Mouse (Mus musculus) heart, postnatal 36 days (tissue): ENCODE measurements around the gene Plekhb2. TPM values are rescaled to one million over a fixed set of nuclear protein-coding genes. Genes with fewer than 3 reads are reported as not detected.

Experiments
- DNase-seq, 2 experiments: peaks; one replicate each; pipeline ENCODE4 v3.0.0; 2021 to 2022
- intact Hi-C: fragments of 180-260 bp; cut with DNase I; formaldehyde crosslinking; loops from one replicate; pipeline ENCODE4 v1.15.1; 2025
- total RNA-seq, 2 experiments: library from RNA; stranded (reverse); gene quantifications; 2 replicates each; pipeline ENCODE4 v1.2.3; 2021

Plekhb2 gene
- 100 to 1,000 TPM; 102 to 117 TPM for total RNA-seq

GRCm38 (mm10) chr1:34849745-34850342 is at the start of gene Plekhb2:
Gene Plekhb2 (plus strand): TSS chr1:34849976.
- DNase-seq: peak; percentile 87 to 91
- intact Hi-C loops: loop anchor here (10.0 kb wide), 1 partner anchor 405 kb away; no protein-coding TSS in a partner anchor

GRCm38 (mm10) chr1:34801616-34802289 is 48.0 kb upstream of the Plekhb2 start:
- peak; percentile 69 to 71 for DNase-seq
- intact Hi-C loops: loop anchor here (2.0 to 5.0 kb wide), 2 partner anchors 17 to 66 kb away; no protein-coding TSS in a partner anchor

- intact Hi-C loops: loop anchor here (2.0 to 5.0 kb wide), 2 partner anchors 17 to 65 kb away; no protein-coding TSS in a partner anchor
- no peak for DNase-seq
Observed at GRCm38 (mm10) chr1:34802290-34802642, 47.5 kb upstream of the Plekhb2 start.

- no peak for DNase-seq
- intact Hi-C loops: loop anchor here (5.0 kb wide), 1 partner anchor 62 kb away; no protein-coding TSS in a partner anchor
Observed at GRCm38 (mm10) chr1:34804863-34805262, 44.9 kb upstream of the Plekhb2 start.

- DNase-seq: no peak
- intact Hi-C loops: no loop called here
Observed at GRCm38 (mm10) chr1:34805931-34806520, 43.8 kb upstream of the Plekhb2 start.

GRCm38 (mm10) chr1:34808445-34808844 is 41.3 kb upstream of the Plekhb2 start:
- no peak for DNase-seq
- intact Hi-C loops: no loop called here

- no peak for DNase-seq
- intact Hi-C loops: no loop called here
Observed at GRCm38 (mm10) chr1:34810293-34810692, 39.5 kb upstream of the Plekhb2 start.

GRCm38 (mm10) chr1:34811035-34811434 is 38.7 kb upstream of the Plekhb2 start:
- no peak for DNase-seq
- intact Hi-C loops: no loop called here

- DNase-seq: no peak
- intact Hi-C loops: no loop called here
Observed at GRCm38 (mm10) chr1:34811581-34811980, 38.2 kb upstream of the Plekhb2 start.

GRCm38 (mm10) chr1:34812407-34813247 is 37.1 kb upstream of the Plekhb2 start:
- DNase-seq: no peak
- intact Hi-C loops: no loop called here

- no peak for DNase-seq
- intact Hi-C loops: no loop called here
Observed at GRCm38 (mm10) chr1:34815843-34816242, 33.9 kb upstream of the Plekhb2 start.

GRCm38 (mm10) chr1:34819225-34819910 is 30.4 kb upstream of the Plekhb2 start:
- no peak for DNase-seq
- intact Hi-C loops: loop anchor here (2.0 kb wide), 1 partner anchor 17 kb away; no protein-coding TSS in a partner anchor

GRCm38 (mm10) chr1:34821411-34821810 is 28.4 kb upstream of the Plekhb2 start:
- intact Hi-C loops: no loop called here

GRCm38 (mm10) chr1:34822003-34822402 is 27.8 kb upstream of the Plekhb2 start:
- no peak for DNase-seq
- intact Hi-C loops: no loop called here

More at GRCm38 (mm10) chr1:34821411-34821810, 28.4 kb upstream of the Plekhb2 start:
- no peak for DNase-seq

GRCm38 (mm10) chr1:34822746-34823145 is 27.0 kb upstream of the Plekhb2 start:
- DNase-seq: no peak
- intact Hi-C loops: no loop called here

GRCm38 (mm10) chr1:34823353-34823752 is 26.4 kb upstream of the Plekhb2 start:
- intact Hi-C loops: no loop called here
- DNase-seq: no peak

GRCm38 (mm10) chr1:34824208-34824607 is 25.6 kb upstream of the Plekhb2 start:
- no peak for DNase-seq
- intact Hi-C loops: no loop called here

- intact Hi-C loops: no loop called here
- DNase-seq: no peak
Observed at GRCm38 (mm10) chr1:34825909-34826308, 23.9 kb upstream of the Plekhb2 start.

GRCm38 (mm10) chr1:34827900-34828299 is 21.9 kb upstream of the Plekhb2 start:
- no peak for DNase-seq
- intact Hi-C loops: no loop called here
